Mouse (Mus musculus) hindbrain, embryonic 12.5 days (tissue): ENCODE measurements around the gene Ndufaf4. TPM values are rescaled to one million over a fixed set of nuclear protein-coding genes. Genes with fewer than 3 reads are reported as not detected.
"Not testable (repeated sequence)": the region's sequence is repeated elsewhere in the genome, so short reads cannot be mapped to it uniquely, and the experiment has no call there.

Experiments
- ATAC-seq: fragments of 200-750 bp; cut with Nextera tagmentation; 2 replicates; pipeline ENCODE4 v1.8.0; 2017; ENCODE audit warnings: moderate TSS enrichment; ENCODE audit not compliant: low FRiP score
- H3K27ac ChIP-seq: fragments of 300-500 bp; sonication (generic); 2 replicates; pipeline ENCODE4 v1.5.1; 2016; ENCODE audit warnings: mild to moderate bottlenecking
- H3K27me3 ChIP-seq: fragments of 300-500 bp; sonication (generic); 2 replicates; pipeline ENCODE4 v1.6.1; 2016; ENCODE audit warnings: mild to moderate bottlenecking
- H3K36me3 ChIP-seq: fragments of 300-500 bp; sonication (generic); 2 replicates; pipeline ENCODE4 v1.6.1; 2016; ENCODE audit warnings: mild to moderate bottlenecking
- H3K4me1 ChIP-seq: fragments of 300-500 bp; sonication (generic); 2 replicates; pipeline ENCODE4 v1.6.1; 2016
- H3K4me2 ChIP-seq: fragments of 300-500 bp; sonication (generic); replicated peaks from 2 replicates; pipeline ENCODE4 v1.6.1; 2016; ENCODE audit warnings: mild to moderate bottlenecking
- H3K4me3 ChIP-seq: fragments of 300-500 bp; sonication (generic); 2 replicates; pipeline ENCODE4 v1.5.1; 2016; ENCODE audit warnings: mild to moderate bottlenecking
- H3K9ac ChIP-seq: fragments of 300-500 bp; sonication (generic); 2 replicates; pipeline ENCODE4 v1.6.1; 2016; ENCODE audit warnings: mild to moderate bottlenecking, moderate library complexity
- H3K9me3 ChIP-seq: fragments of 300-500 bp; sonication (generic); replicated peaks from 2 replicates; pipeline ENCODE4 v1.6.1; 2016; ENCODE audit warnings: mild to moderate bottlenecking
- WGBS: fragments of 180-500 bp; shearing (Covaris S2); methylation state at CpG from one replicate; pipeline ENCODE4 v1.1.7; 2016; 5-methylcytosine and 5-hydroxymethylcytosine counted together
- polyA plus RNA-seq: library from polyadenylated mRNA; unstranded; fragments of >200 nt; fragmentation: Nextera tagmentation; extraction: Ambion mirVana; gene quantifications from 2 replicates; pipeline ENCODE4 v1.2.1, GENCODE M21; 2016

Gene Ndufaf4
- polyA plus RNA-seq, result 54.2 and 58.4 TPM in 2 replicates

DNA sequence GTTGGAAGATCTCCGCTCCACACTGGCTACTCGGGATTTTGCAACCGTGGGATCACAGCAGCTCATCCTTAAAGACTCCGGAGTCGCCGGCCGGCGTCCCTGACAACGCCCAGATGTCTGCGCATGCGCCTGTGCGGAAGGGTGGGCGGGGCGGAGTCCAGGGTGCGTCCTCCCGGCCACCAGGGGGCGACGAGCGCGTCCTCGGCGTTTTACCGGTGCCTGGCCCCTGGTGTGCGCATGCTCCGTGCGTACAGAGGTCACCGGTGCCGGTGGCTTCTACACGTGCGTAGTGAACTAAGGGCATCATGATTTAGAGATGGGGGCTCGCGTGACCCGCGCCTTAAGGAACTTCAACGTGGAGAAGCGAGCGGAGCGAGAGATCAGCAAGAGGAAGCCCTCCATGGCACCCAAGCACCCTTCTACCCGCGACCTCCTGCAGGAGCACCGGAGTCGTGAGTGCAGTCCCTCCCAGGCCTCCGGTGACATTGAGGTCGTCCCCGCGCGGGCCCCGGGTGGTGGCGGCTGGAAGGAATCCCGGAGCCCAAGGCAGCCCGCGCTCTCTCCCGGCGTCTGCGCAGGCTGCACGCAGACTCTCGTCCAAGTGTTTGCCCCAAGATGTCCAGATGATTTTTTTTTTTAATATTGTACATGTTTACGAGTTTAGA lies at the start of gene Ndufaf4:
Gene Ndufaf4, plus strand, starts transcription at position 233 of the 665 bp plus-strand sequence.
- Histone ChIP-seq H3K36me3 (peaks cover 15% of the 10 kb centered on the region), H3K4me1 (peaks cover 7% of the 10 kb centered on the region), H3K9ac (peak within 1 kb of the TSS; percentile 72), H3K27me3 (no peaks in the 10 kb centered on the region), H3K9me3 (no peaks in the 10 kb centered on the region), H3K4me2 (peak within 1 kb of the TSS; percentile 69), H3K4me3 (peak within 1 kb of the TSS; percentile 76), H3K27ac (peak within 1 kb of the TSS; percentile 72)
- under 1% methylated on average over 54 of the region's 58 CpGs for WGBS
- ATAC-seq, result peak; percentile 98

DNA sequence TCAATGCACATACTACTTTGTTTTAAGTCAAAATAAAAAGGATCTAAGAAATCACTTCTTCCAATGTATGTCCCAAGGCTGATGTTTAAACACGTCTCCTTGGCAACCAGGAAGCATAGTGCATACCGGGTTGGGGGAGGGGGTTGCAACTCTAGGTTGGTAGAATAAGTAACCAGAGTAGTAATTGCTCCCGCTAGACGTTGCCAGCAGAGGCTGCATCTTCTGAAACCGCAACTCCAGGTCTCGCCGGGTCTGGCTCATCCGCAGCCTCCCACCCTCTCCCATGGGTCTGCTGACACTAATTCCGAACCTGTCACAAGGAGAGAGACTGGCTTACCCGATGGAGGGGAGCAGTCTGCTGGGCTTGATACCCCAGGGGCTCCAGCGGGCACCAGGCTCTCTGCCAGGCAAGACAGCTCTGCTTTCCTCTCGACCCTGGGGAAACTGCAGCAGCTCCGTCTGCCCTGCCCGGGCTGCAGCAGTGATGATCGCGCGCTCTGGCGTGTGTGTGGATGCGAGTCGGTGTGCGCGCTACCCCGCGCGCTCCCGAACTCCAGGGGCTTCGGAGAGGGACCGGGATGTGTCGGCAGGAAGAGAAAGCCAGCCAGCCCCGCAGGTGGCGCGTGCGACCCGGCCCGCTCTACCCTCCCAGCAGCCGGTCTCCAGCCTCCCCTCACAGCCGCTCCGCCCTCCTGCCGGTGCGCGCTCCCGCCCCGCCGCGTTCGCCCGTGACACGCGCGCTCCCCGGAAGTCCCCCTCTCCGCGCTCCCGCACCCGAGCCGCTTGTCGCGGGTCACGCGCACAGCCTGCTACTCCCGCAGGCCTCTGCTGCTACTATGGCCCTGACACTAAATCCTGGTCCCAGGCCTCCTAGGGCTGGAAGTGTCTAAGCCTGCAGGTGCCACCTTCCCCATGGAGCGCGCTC lies 47.2 kb upstream of the Ndufaf4 start, which contains the start of gene Klhl32:
Gene Klhl32, minus strand, starts transcription at position 724 of the 925 bp plus-strand sequence.
- Histone ChIP-seq H3K36me3 (no peaks in the 10 kb centered on the region), H3K27ac (peak within 1 kb of the TSS; percentile 93), H3K27me3 (no peaks in the 10 kb centered on the region; the same call in 1 of the 2 replicates), H3K9ac (peak within 1 kb of the TSS; percentile 75), H3K4me1 (peaks cover 10% of the 10 kb centered on the region), H3K4me3 (peak within 1 kb of the TSS; percentile 70), H3K9me3 (no peaks in the 10 kb centered on the region), H3K4me2 (peak within 1 kb of the TSS; percentile 63)
- ATAC-seq, result peak; percentile 96
- under 1% methylated on average over 56 of the region's 63 CpGs for WGBS

DNA sequence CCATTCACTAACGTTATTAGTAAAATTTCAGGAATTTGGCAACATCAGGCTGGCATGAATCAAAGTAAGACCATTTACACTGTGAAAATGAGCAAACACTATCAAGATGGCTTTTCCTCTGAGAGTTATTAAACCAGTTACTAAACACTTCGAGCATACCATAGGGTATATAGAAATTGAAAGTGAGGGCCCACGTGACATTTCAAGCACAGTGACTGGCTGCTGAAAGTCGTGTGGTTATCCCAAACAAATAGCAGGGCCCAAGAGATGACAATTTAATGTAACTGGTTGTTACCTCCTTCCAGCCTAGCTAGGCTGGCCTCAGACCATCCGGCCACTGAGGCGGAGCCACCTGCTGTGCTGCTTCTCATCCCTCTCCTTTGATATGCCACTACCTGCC lies 32.2 kb upstream of the Ndufaf4 start:
- no peak for ATAC-seq
- Histone ChIP-seq H3K27me3 (no peaks in the 10 kb centered on the region), H3K27ac (no peak overlapping the region), H3K4me1 (no peaks in the 10 kb centered on the region), H3K9ac (no peak overlapping the region), H3K4me3 (no peak overlapping the region), H3K9me3 (no peaks in the 10 kb centered on the region), H3K36me3 (no peaks in the 10 kb centered on the region), H3K4me2 (no peak overlapping the region)
- WGBS, result 51% methylated on average over 6 of the region's 6 CpGs

DNA sequence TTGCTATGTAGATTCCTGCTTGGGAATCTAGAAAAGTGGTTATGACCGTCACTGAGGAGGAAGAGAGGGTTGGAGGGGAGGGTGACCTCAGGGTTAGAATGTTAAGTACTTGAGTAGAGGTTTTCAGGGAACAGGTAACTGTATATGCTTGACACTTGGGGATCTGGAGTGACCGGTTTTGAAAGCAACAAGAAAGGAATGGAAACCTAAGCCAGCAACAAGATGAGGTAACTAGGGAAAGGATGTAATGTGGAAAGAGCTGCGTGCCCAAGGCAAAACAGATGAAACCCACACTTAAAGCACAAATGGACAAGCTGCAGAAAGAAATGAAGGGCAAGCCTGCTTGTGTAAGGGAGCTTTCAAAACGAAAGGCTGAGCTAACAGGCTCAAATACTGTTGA lies 28.7 kb upstream of the Ndufaf4 start:
- no peak overlapping the region for H3K27ac ChIP-seq
- no peaks in the 10 kb centered on the region for H3K27me3 ChIP-seq
- H3K36me3 ChIP-seq, result no peaks in the 10 kb centered on the region
- no peak for ATAC-seq
- H3K4me2 ChIP-seq, result no peak overlapping the region
- no peak overlapping the region for H3K9ac ChIP-seq
- no peaks in the 10 kb centered on the region for H3K9me3 ChIP-seq
- WGBS, result 72% methylated on average over 4 of the region's 4 CpGs
- H3K4me3 ChIP-seq, result no peak overlapping the region
- no peaks in the 10 kb centered on the region for H3K4me1 ChIP-seq

DNA sequence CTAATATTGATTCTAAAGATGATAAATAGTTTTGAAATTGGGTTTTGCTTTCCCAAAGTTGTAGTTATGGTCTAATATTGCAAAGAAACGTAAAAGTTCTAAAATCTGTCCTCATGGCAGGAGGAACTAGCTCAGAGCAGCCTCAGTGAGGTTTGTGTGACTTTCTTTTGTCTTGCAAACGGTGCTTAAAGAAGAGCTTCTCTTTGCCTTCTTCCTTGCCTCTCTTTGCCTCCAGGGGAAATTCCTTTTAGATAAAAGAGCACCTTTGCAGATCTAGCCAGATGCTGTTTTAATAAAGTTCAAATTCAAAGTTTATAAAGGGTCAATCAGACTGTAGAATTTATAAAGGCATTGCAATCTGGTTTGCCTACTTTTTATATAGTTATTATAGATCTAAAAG lies 8.5 kb upstream of the Ndufaf4 start:
- not testable (repeated sequence) for H3K27ac ChIP-seq, H3K9ac ChIP-seq, H3K4me2 ChIP-seq, H3K4me3 ChIP-seq, H3K4me1 ChIP-seq, H3K36me3 ChIP-seq, H3K27me3 ChIP-seq, H3K9me3 ChIP-seq, ATAC-seq
- 38% methylated on average over 2 of the region's 2 CpGs for WGBS

DNA sequence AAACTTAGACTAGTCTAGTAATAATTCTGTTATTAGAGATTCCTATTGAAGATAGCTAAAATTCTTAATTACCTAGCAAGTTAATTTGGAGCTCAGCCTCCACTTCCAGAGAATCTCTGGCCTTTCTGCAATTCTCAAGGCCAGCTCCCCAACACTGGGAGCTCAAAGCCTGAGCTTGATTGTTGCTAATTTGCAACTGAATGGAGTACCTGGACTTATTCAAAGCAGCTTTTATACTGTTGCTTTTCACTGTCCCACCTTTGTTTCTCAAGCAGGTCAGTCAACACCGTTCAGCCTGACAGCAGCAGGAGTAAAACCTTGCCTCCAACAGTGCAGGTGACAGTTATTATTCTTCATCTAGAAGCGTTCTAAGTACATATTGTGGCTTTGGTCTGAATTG lies 5.6 kb upstream of the Ndufaf4 start:
- not testable (repeated sequence) for H3K36me3 ChIP-seq, H3K4me3 ChIP-seq, H3K4me1 ChIP-seq, H3K27ac ChIP-seq, H3K9me3 ChIP-seq, ATAC-seq, H3K9ac ChIP-seq, H3K27me3 ChIP-seq, H3K4me2 ChIP-seq
- 71% methylated on average over 2 of the region's 2 CpGs for WGBS

DNA sequence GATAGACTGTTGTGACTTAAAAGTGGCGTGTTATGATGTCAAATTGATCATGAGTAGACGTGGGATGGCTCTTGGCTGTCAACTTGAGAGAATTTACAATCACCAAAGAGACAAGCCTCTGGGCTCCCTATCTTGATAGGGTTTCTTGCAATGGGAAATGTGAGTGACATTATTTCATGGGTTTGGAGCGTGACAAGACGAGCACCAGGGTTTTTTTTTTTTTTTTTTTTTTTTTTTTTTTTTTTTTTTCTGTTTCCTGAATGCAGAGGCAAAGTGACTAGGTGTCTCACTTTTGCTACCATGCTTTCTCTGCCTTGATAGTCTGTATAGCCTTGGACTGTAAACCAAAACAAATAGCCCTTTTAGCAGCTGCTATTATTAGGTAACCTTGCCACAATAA lies 3.3 kb upstream of the Ndufaf4 start:
- H3K9ac ChIP-seq, result no peak overlapping the region
- H3K27me3 ChIP-seq, result no peaks in the 10 kb centered on the region
- no peak for ATAC-seq
- H3K4me3 ChIP-seq, result no peak overlapping the region
- H3K36me3 ChIP-seq, result no peaks in the 10 kb centered on the region
- no peak overlapping the region for H3K27ac ChIP-seq
- H3K4me1 ChIP-seq, result peaks cover 7% of the 10 kb centered on the region
- 0 out of 2 replicates have a peak, but pooled peaks cover 5% of the 10 kb centered on the region for H3K9me3 ChIP-seq
- no peak overlapping the region for H3K4me2 ChIP-seq
- 79% methylated on average over 4 of the region's 4 CpGs for WGBS

DNA sequence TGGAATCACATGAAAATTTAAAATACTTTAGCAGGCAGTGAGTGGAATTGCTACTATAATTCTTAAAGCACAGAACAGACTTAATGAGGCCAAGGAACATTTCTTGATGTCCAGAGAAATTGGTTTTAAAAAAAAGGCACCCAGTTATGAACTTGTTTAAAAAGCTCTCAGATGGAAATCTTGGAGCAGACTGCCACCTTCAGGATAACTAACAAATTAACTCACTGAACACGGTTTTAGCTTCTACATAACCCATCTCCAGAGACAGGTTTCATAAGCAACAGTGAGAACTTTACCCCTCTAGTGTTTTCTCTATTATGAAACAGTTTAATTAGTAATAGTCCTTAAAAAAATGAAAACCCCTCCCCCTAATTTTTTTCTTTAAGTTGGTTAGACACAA lies 1.1 kb upstream of the Ndufaf4 start:
- H3K27ac ChIP-seq, result no peak overlapping the region
- H3K4me3 ChIP-seq, result no peak overlapping the region
- H3K9ac ChIP-seq, result no peak overlapping the region
- ATAC-seq, result no peak
- peaks cover 7% of the 10 kb centered on the region for H3K4me1 ChIP-seq
- H3K4me2 ChIP-seq, result peak overlapping the region; percentile 69; the same call in 1 of the 2 replicates
- 0% methylated on average over 1 of the region's 1 CpGs for WGBS
- H3K27me3 ChIP-seq, result no peaks in the 10 kb centered on the region
- peaks cover 10% of the 10 kb centered on the region for H3K36me3 ChIP-seq
- no peaks in the 10 kb centered on the region for H3K9me3 ChIP-seq

DNA sequence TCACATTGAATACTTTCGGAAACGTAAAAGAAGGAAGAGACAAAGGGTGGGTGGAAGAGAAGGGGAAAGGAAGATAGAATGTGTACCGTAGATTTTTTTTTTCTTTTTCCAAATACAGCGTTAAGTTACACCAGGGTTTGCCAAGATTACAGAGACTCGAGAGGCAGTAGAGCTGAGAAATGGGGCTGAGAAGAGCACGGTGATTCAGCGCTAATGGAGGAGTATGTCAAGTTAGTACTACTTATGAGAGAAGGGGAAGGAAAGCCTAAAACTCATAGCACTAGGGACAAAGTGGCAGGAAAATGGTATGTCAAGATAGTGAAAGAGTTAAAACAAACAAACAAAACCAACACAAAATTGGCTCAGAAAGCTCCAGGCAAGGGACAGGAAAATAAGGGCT lies 532 bp upstream of the Ndufaf4 start:
- Histone ChIP-seq H3K36me3 (peaks cover 13% of the 10 kb centered on the region), H3K9me3 (no peaks in the 10 kb centered on the region), H3K4me2 (peak overlapping the region; percentile 69), H3K9ac (peak overlapping the region; percentile 72; the same call in 1 of the 2 replicates), H3K27ac (no peak overlapping the region), H3K4me3 (peak overlapping the region; percentile 76), H3K4me1 (peaks cover 7% of the 10 kb centered on the region), H3K27me3 (no peaks in the 10 kb centered on the region)
- WGBS, result 18% methylated on average over 7 of the region's 7 CpGs
- ATAC-seq, result peak; percentile 36

DNA sequence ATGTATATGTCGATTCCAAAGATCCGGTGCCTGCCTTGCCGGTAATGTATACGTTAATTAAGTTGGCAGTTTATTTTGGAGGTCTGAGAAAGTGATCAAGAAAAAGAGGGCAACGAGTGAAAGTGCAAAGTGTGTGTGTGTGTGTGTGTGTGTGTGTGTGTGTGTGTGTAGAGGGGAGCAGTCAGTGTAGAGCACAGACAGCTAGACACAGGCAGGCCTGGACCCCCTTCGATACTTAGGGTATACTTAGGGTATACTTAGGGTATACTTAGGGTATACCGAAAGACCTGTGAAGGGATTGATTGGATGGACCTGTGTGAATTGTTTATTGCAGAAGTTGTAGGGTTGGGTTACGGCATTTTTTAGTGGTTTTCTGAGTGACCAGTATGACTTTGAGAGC lies 753 bp downstream of the Ndufaf4 start:
- peak overlapping the region; percentile 72 for H3K9ac ChIP-seq
- peaks cover 19% of the 10 kb centered on the region for H3K36me3 ChIP-seq
- 0 out of 2 replicates have a peak, but pooled peaks have one; percentile 28 for ATAC-seq
- no peak overlapping the region for H3K27ac ChIP-seq
- H3K4me1 ChIP-seq, result peaks cover 7% of the 10 kb centered on the region
- no peaks in the 10 kb centered on the region for H3K9me3 ChIP-seq
- peak overlapping the region; percentile 76 for H3K4me3 ChIP-seq
- WGBS, result 27% methylated on average over 8 of the region's 8 CpGs
- H3K27me3 ChIP-seq, result no peaks in the 10 kb centered on the region
- peak overlapping the region; percentile 69 for H3K4me2 ChIP-seq

DNA sequence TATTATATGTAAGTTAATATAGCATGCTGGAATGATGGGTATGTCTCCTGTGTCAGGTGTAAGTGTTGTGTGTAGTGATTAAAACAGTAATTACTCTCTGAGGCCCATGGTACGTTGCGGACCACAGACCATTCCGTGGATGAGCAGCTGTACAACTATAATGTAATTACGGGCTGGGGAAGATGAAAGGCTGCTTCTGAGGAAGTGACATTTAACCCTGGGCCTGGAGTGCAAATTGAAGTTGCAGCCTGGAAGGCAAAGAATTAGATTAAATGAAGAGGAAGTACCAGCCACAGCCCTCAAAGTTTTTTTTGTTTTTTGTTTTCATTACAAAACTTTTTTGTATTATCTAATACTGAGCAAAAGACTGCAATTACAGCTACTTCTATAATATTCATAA lies 1.3 kb downstream of the Ndufaf4 start:
- Histone ChIP-seq H3K4me3 (peak overlapping the region; percentile 76), H3K4me2 (peak overlapping the region; percentile 69), H3K4me1 (peaks cover 7% of the 10 kb centered on the region), H3K9ac (no peak overlapping the region), H3K9me3 (no peaks in the 10 kb centered on the region), H3K36me3 (peaks cover 19% of the 10 kb centered on the region), H3K27me3 (no peaks in the 10 kb centered on the region), H3K27ac (no peak overlapping the region)
- 34% methylated on average over 4 of the region's 4 CpGs for WGBS
- no peak for ATAC-seq

DNA sequence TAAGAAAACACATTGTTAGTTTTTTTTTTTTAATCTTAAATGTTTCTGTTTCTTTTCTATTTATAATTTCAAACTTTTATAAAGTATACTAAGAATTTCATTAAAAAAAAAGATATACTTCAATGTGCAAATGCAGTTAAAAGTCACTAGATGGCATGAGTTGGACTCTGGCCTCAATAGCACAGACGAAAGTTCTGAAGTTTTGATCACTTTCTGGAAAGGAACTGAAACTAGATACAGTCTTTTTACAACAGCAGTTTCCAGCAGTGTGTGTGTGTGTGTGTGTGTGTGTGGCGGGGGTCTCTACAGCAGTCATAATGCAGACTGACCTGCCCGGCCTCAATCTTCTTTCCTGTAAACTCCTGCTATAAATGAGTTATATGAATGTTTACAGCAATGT lies 9.9 kb downstream of the Ndufaf4 start:
- H3K4me2 ChIP-seq, result no peak overlapping the region
- no peak for ATAC-seq
- H3K27me3 ChIP-seq, result no peaks in the 10 kb centered on the region
- peaks cover 6% of the 10 kb centered on the region; the same call in 1 of the 2 replicates for H3K36me3 ChIP-seq
- no peak overlapping the region for H3K9ac ChIP-seq
- H3K4me3 ChIP-seq, result no peak overlapping the region
- no peak overlapping the region for H3K27ac ChIP-seq
- 85% methylated on average over 3 of the region's 3 CpGs for WGBS
- H3K9me3 ChIP-seq, result no peaks in the 10 kb centered on the region
- no peaks in the 10 kb centered on the region for H3K4me1 ChIP-seq
